Mouse (Mus musculus): ENCODE measurements around the gene Rnase4.

- TF ChIP-seq CTCF (IDR thresholded peaks at IDR 0.05): no peak
- no peak for TF ChIP-seq EP300 (IDR thresholded peaks at IDR 0.05; ENCODE audit: insufficient read depth, low read depth, low read length)
- no peak for TF ChIP-seq POLR2A (IDR thresholded peaks at IDR 0.05; ENCODE audit: insufficient read depth, low read depth, low read length)
Observed at GRCm38 (mm10) chr14:51128775-51129623, 38.1 kb downstream of the Rnase4 start.
